Mouse (Mus musculus) embryonic facial prominence, embryonic 12.5 days (tissue): ENCODE data around the gene Samhd1. TPM values are rescaled to one million over a fixed set of nuclear protein-coding genes. Genes with fewer than 3 reads are reported as not detected.
A peak's percentile ranks its signal among the peaks of the same experiment; 100 is the strongest.
"Not testable (repeated sequence)": the region's sequence is repeated elsewhere in the genome, so short reads cannot be mapped to it uniquely, and the experiment has no call there.

Experiments
- ATAC-seq: fragments of 200-750 bp; cut with Nextera tagmentation; 2 replicates; pipeline ENCODE4 v1.8.0; 2017; ENCODE audit not compliant: insufficient number of reproducible peaks, insufficient read depth, low FRiP score, low TSS enrichment
- H3K27ac ChIP-seq: fragments of 300-500 bp; sonication (generic); 2 replicates; pipeline ENCODE4 v1.5.1; 2016; ENCODE audit warnings: mild to moderate bottlenecking
- H3K27me3 ChIP-seq: fragments of 300-500 bp; sonication (generic); 2 replicates; pipeline ENCODE4 v1.6.1; 2016; ENCODE audit warnings: mild to moderate bottlenecking, moderate library complexity
- H3K36me3 ChIP-seq: fragments of 300-500 bp; sonication (generic); 2 replicates; pipeline ENCODE4 v1.6.1; 2016; ENCODE audit warnings: mild to moderate bottlenecking
- H3K4me1 ChIP-seq: fragments of 300-500 bp; sonication (generic); 2 replicates; pipeline ENCODE4 v1.6.1; 2016
- H3K4me2 ChIP-seq: fragments of 300-500 bp; sonication (generic); replicated peaks from 2 replicates; pipeline ENCODE4 v1.6.1; 2016; ENCODE audit warnings: mild to moderate bottlenecking, moderate library complexity
- H3K4me3 ChIP-seq: fragments of 300-500 bp; sonication (generic); 2 replicates; pipeline ENCODE4 v1.5.1; 2016; ENCODE audit warnings: mild to moderate bottlenecking
- H3K9ac ChIP-seq: fragments of 300-500 bp; sonication (generic); 2 replicates; pipeline ENCODE4 v1.6.1; 2016; ENCODE audit warnings: mild to moderate bottlenecking, moderate library complexity
- H3K9me3 ChIP-seq: fragments of 300-500 bp; sonication (generic); 2 replicates; pipeline ENCODE4 v1.6.1; 2016; ENCODE audit warnings: mild to moderate bottlenecking, moderate library complexity
- WGBS: fragments of 180-500 bp; shearing (Covaris S2); methylation state at CpG from one replicate; pipeline ENCODE4 v1.1.7; 2016; 5-methylcytosine and 5-hydroxymethylcytosine counted together
- polyA plus RNA-seq: library from polyadenylated mRNA; unstranded; fragments of >200 nt; fragmentation: Nextera tagmentation; extraction: Ambion mirVana; gene quantifications from 2 replicates; pipeline ENCODE4 v1.2.1, GENCODE M21; 2016

The Samhd1 gene
- 25.2 and 26.9 TPM in 2 replicates for polyA plus RNA-seq

DNA sequence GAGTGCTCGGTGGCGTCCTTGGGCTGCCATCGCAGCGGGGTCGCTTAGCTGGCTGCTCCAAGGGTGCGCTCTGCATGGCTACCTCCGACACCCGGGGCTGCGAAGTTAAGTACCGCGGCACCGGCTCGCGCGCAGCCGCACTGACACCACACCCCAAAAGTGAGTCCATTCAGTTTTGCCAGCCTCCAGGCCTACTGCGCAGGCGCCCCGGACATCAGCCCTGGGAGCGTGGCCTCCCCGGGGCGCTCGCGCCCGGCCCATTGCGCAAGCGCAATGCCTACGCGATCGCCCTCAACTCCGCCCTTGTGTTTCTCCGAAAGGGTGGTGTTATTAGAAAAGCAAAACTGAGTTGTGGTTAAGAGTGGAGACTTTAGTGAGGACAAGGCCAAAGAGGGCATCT lies at the start of gene Samhd1:
TSS of gene Samhd1 (minus strand) at position 252 of the 400 bp plus-strand sequence.
- Histone ChIP-seq H3K4me3 (peak within 1 kb of the TSS; percentile 66), H3K27ac (peak within 1 kb of the TSS; percentile 77), H3K4me2 (peak within 1 kb of the TSS; percentile 76), H3K9me3 (no peaks in the 10 kb centered on the region), H3K27me3 (no peaks in the 10 kb centered on the region), H3K9ac (peak within 1 kb of the TSS; percentile 69), H3K4me1 (no peaks in the 10 kb centered on the region), H3K36me3 (no peaks in the 10 kb centered on the region)
- WGBS = 0% methylated on average over 32 of the region's 32 CpGs
- peak; percentile 80 for ATAC-seq

DNA sequence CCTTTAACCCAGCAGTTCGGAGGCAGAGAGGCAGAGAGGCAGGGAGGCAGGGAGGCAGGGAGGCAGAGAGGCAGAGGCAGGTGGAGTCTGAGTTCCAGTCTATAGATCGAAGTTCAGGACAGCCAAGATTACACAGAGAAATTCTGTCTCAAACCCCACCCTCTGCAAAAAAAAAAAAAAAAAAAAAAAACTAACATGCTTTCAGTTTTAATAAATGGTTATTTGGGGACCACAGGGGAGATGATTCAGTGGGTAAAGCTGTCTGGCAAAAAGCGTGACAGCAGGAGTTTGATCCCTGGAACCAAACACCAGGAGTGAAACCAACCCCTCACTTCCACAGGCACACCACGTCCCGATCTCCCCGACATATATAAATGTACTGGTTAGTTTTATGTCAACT lies 43.1 kb upstream of the Samhd1 start:
- WGBS = 68% methylated on average over 6 of the region's 6 CpGs
- ATAC-seq = no peak
- no peak overlapping the region for H3K4me3 ChIP-seq
- no peaks in the 10 kb centered on the region for H3K4me1 ChIP-seq
- H3K9me3 ChIP-seq = no peaks in the 10 kb centered on the region
- no peak overlapping the region for H3K9ac ChIP-seq
- H3K27me3 ChIP-seq = no peaks in the 10 kb centered on the region
- H3K4me2 ChIP-seq = no peak overlapping the region
- H3K27ac ChIP-seq = no peak overlapping the region
- H3K36me3 ChIP-seq = peaks cover 55% of the 10 kb centered on the region

GRCm38 (mm10) chr2:157176248-157176647 lies 41.2 kb upstream of the Samhd1 start:
- Histone ChIP-seq H3K4me1 (no peaks in the 10 kb centered on the region), H3K4me2 (no peak overlapping the region), H3K27ac (no peak overlapping the region), H3K36me3 (peaks cover 58% of the 10 kb centered on the region), H3K9ac (no peak overlapping the region), H3K27me3 (no peaks in the 10 kb centered on the region), H3K9me3 (no peaks in the 10 kb centered on the region), H3K4me3 (no peak overlapping the region)
- no peak for ATAC-seq
- 81% methylated on average over 3 of the region's 3 CpGs for WGBS

DNA sequence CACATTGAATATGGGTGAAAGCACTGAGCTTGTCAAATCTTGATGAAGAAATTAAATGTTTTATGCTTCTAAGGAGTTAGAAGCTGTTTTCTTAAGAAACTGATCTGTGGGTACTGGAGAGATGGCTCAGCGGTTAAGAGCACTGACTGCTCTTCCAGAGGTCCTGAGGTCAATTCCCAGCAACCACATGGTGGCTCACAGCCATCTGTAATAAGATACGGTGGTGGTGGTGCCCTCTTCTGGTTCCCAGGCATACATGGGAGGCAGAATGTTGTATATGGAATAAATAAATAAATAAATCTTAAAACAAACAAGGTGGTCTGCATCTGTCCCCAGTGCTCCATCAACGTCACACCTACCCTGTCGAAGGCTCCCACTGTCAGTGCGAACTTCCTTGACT lies 39.4 kb upstream of the Samhd1 start:
- Histone ChIP-seq H3K27ac (no peak overlapping the region), H3K9me3 (no peaks in the 10 kb centered on the region), H3K4me1 (no peaks in the 10 kb centered on the region), H3K27me3 (no peaks in the 10 kb centered on the region), H3K36me3 (peaks cover 56% of the 10 kb centered on the region), H3K9ac (no peak overlapping the region), H3K4me2 (no peak overlapping the region), H3K4me3 (no peak overlapping the region)
- WGBS = 69% methylated on average over 5 of the region's 5 CpGs
- ATAC-seq = no peak

GRCm38 (mm10) chr2:157173555-157173954 lies 38.5 kb upstream of the Samhd1 start:
- ATAC-seq = no peak
- Histone ChIP-seq H3K36me3 (peaks cover 58% of the 10 kb centered on the region), H3K4me1 (no peaks in the 10 kb centered on the region), H3K27me3 (no peaks in the 10 kb centered on the region), H3K9me3 (no peaks in the 10 kb centered on the region), H3K9ac (no peak overlapping the region), H3K4me3 (no peak overlapping the region), H3K27ac (no peak overlapping the region), H3K4me2 (no peak overlapping the region)
- WGBS = 90% methylated on average over 6 of the region's 6 CpGs

- Histone ChIP-seq H3K4me2 (no peak overlapping the region), H3K9me3 (no peaks in the 10 kb centered on the region), H3K4me3 (no peak overlapping the region), H3K9ac (no peak overlapping the region), H3K27ac (no peak overlapping the region), H3K27me3 (no peaks in the 10 kb centered on the region), H3K36me3 (peaks cover 61% of the 10 kb centered on the region), H3K4me1 (no peaks in the 10 kb centered on the region)
- 92% methylated on average over 6 of the region's 6 CpGs for WGBS
- ATAC-seq = no peak
These were observed 37.9 kb upstream of the Samhd1 start for GRCm38 (mm10) chr2:157172984-157173383.

DNA sequence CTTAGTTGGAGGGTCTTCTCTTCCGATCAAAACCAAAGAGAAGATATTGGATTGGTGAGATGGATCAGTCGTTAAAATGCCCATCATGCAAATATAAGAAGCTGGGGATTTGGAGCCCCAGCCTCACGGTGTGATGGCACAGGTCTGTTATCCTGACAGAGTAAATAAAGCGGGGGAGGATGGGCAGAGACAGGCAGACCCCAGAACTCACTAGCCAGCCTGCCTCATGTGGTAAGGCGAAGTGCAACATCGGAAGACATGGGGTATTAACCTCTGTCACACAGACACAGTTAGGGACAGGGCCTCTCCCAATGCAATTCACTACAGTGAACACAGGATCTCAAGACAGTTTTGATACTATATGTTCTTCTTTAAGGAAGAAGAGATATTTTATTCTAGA lies 35.6 kb upstream of the Samhd1 start:
- WGBS = 71% methylated on average over 6 of the region's 6 CpGs
- peaks cover 53% of the 10 kb centered on the region for H3K36me3 ChIP-seq
- ATAC-seq = no peak
- H3K9ac ChIP-seq = peak overlapping the region; percentile 3; the same call in 1 of the 2 replicates
- no peaks in the 10 kb centered on the region for H3K27me3 ChIP-seq
- H3K9me3 ChIP-seq = no peaks in the 10 kb centered on the region
- H3K27ac ChIP-seq = no peak overlapping the region
- no peak overlapping the region for H3K4me2 ChIP-seq
- no peaks in the 10 kb centered on the region for H3K4me1 ChIP-seq
- no peak overlapping the region for H3K4me3 ChIP-seq

DNA sequence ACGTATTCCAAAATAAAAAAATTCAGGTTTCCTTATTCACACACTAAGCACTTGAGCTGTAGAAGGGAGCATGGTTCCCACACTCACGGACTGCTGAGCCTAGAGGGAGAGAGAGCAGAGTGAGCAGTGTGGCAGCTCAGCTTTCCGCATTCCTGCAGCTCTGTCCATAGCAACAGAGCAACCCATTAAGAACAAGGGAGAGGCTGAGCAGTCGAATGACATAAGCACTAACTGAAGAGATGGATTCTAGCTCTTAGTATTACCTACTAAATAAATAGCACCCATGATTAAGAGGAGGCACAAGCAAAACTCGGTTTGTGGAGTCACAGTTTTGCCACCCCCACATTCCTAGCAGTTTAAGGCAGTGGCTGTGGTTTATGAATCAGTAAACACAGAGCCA lies 35.1 kb upstream of the Samhd1 start:
- no peaks in the 10 kb centered on the region for H3K4me1 ChIP-seq
- no peaks in the 10 kb centered on the region for H3K9me3 ChIP-seq
- H3K27me3 ChIP-seq = no peaks in the 10 kb centered on the region
- no peak overlapping the region for H3K27ac ChIP-seq
- H3K36me3 ChIP-seq = peaks cover 51% of the 10 kb centered on the region
- no peak for ATAC-seq
- WGBS = 36% methylated on average over 5 of the region's 5 CpGs
- H3K9ac ChIP-seq = no peak overlapping the region; the same call in 1 of the 2 replicates
- H3K4me3 ChIP-seq = no peak overlapping the region
- H3K4me2 ChIP-seq = no peak overlapping the region

GRCm38 (mm10) chr2:157166371-157167080 lies 31.5 kb upstream of the Samhd1 start:
- no peak overlapping the region for H3K9ac ChIP-seq
- H3K36me3 ChIP-seq = peaks cover 39% of the 10 kb centered on the region
- no peak overlapping the region for H3K4me2 ChIP-seq
- no peaks in the 10 kb centered on the region for H3K4me1 ChIP-seq
- WGBS = 92% methylated on average over 12 of the region's 12 CpGs
- no peaks in the 10 kb centered on the region for H3K27me3 ChIP-seq
- H3K27ac ChIP-seq = no peak overlapping the region
- no peak overlapping the region for H3K4me3 ChIP-seq
- no peak for ATAC-seq
- no peaks in the 10 kb centered on the region for H3K9me3 ChIP-seq

GRCm38 (mm10) chr2:157165312-157166224 lies 30.5 kb upstream of the Samhd1 start:
- peaks cover 44% of the 10 kb centered on the region for H3K36me3 ChIP-seq
- not testable (repeated sequence) for H3K4me2 ChIP-seq, H3K4me3 ChIP-seq, H3K4me1 ChIP-seq, H3K9ac ChIP-seq, H3K27me3 ChIP-seq, H3K9me3 ChIP-seq, H3K27ac ChIP-seq, ATAC-seq

GRCm38 (mm10) chr2:157164101-157164500 lies 29.0 kb upstream of the Samhd1 start:
- Histone ChIP-seq H3K4me3 (no peak overlapping the region), H3K4me1 (no peaks in the 10 kb centered on the region)

GRCm38 (mm10) chr2:157156079-157156478 lies 21.0 kb upstream of the Samhd1 start:
- ATAC-seq = no peak
- Histone ChIP-seq H3K27ac (no peak overlapping the region), H3K4me2 (no peak overlapping the region), H3K36me3 (peaks cover 65% of the 10 kb centered on the region), H3K4me3 (no peak overlapping the region), H3K4me1 (no peaks in the 10 kb centered on the region), H3K9me3 (no peaks in the 10 kb centered on the region), H3K9ac (no peak overlapping the region), H3K27me3 (no peaks in the 10 kb centered on the region)
- WGBS = 91% methylated on average over 1 of the region's 1 CpGs

More at GRCm38 (mm10) chr2:157164101-157164500, 29.0 kb upstream of the Samhd1 start:
- no peaks in the 10 kb centered on the region for H3K9me3 ChIP-seq
- H3K9ac ChIP-seq = no peak overlapping the region
- 85% methylated on average over 2 of the region's 2 CpGs for WGBS
- no peaks in the 10 kb centered on the region for H3K27me3 ChIP-seq
- peaks cover 50% of the 10 kb centered on the region for H3K36me3 ChIP-seq
- H3K27ac ChIP-seq = no peak overlapping the region
- H3K4me2 ChIP-seq = no peak overlapping the region
- no peak for ATAC-seq
